Mouse (Mus musculus): ENCODE measurements around the gene Nrap. TPM values are rescaled to one million over a fixed set of nuclear protein-coding genes. Genes with fewer than 3 reads are reported as not detected.
"Not testable (repeated sequence)": the region's sequence is repeated elsewhere in the genome, so short reads cannot be mapped to it uniquely, and the experiment has no call there.

Gene Nrap
- polyA plus RNA-seq, 1 experiment from 2014 or later, result 0.16 TPM

GRCm38 (mm10) chr19:56419452-56419851 lies 29.6 kb upstream of the Nrap start:
- no peak for TF ChIP-seq CTCF (IDR thresholded peaks at IDR 0.05; ENCODE audit: low read depth)
- TF ChIP-seq EP300 (IDR thresholded peaks at IDR 0.05; ENCODE audit: low read depth), result no peak
- WGBS (ENCODE audit: insufficient replicate concordance), result 82% methylated on average over 9 of the region's 9 CpGs
- no peak overlapping the region for H3K27ac ChIP-seq (ENCODE audit: low read depth)
- DNase-seq, result no peak
- no peak overlapping the region for H3K9ac ChIP-seq (replicated peaks)
- no peaks in the 10 kb centered on the region for H3K27me3 ChIP-seq (ENCODE audit: insufficient read depth, low read length)
- peaks cover 2% of the 10 kb centered on the region; the same call in 1 of the 2 replicates for H3K36me3 ChIP-seq (replicated peaks; ENCODE audit: insufficient read depth, low read length)
- no peaks in the 10 kb centered on the region for H3K4me1 ChIP-seq (ENCODE audit: insufficient read depth)
- no peak overlapping the region for H3K4me3 ChIP-seq (ENCODE audit: low read depth, low read length)
- H3K9me3 ChIP-seq (ENCODE audit: low read length), result no peaks in the 10 kb centered on the region
- no peak overlapping the region for H3K4me2 ChIP-seq (ENCODE audit: low read depth, low read length)
- ATAC-seq, result no peak

- Histone ChIP-seq H3K27ac (ENCODE audit: low read depth) (no peak overlapping the region), H3K4me1 (ENCODE audit: insufficient read depth) (no peaks in the 10 kb centered on the region), H3K27me3 (ENCODE audit: insufficient read depth, low read length) (no peaks in the 10 kb centered on the region), H3K4me2 (ENCODE audit: low read depth, low read length) (no peak overlapping the region), H3K9me3 (ENCODE audit: low read length) (no peaks in the 10 kb centered on the region), H3K9ac (replicated peaks) (no peak overlapping the region), H3K36me3 (replicated peaks; ENCODE audit: insufficient read depth, low read length) (no peaks in the 10 kb centered on the region; the same call in 1 of the 2 replicates), H3K4me3 (ENCODE audit: low read depth, low read length) (no peak overlapping the region)
- ATAC-seq (no peak), DNase-seq (no peak)
- WGBS (ENCODE audit: insufficient replicate concordance), result 61% methylated on average over 4 of the region's 4 CpGs
- TF ChIP-seq EP300 (IDR thresholded peaks at IDR 0.05; ENCODE audit: low read depth) (no peak), CTCF (IDR thresholded peaks at IDR 0.05; ENCODE audit: low read depth) (no peak)
These were observed 28.6 kb upstream of the Nrap start for GRCm38 (mm10) chr19:56418404-56418803.

DNA sequence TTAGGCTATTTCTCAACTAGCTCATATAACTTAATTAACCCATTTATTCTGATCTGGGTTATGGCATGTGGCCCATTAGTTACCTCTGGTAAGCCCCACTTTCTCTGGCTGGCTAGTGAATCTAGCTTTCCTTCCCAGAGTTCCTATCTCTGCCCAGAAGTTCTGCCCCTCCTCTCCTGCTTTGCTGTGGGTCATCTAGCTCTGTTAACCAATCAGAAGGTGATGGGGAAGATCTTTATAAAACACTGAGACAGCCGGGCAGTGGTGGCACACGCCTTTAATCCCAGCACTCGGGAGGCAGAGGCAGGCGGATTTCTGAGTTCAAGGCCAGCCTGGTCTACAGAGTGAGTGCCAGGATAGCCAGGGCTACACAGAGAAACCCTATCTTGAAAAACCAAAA lies 20.0 kb upstream of the Nrap start:
- not testable (repeated sequence) for H3K9ac ChIP-seq (replicated peaks); ATAC-seq; H3K27me3 ChIP-seq (ENCODE audit: insufficient read depth, low read length); H3K4me3 ChIP-seq (ENCODE audit: low read depth, low read length); DNase-seq; H3K9me3 ChIP-seq (ENCODE audit: low read length); H3K4me1 ChIP-seq (ENCODE audit: insufficient read depth); H3K4me2 ChIP-seq (ENCODE audit: low read depth, low read length); H3K27ac ChIP-seq (ENCODE audit: low read depth)
- WGBS (ENCODE audit: insufficient replicate concordance), result 98% methylated on average over 4 of the region's 4 CpGs
- H3K36me3 ChIP-seq (replicated peaks; ENCODE audit: insufficient read depth, low read length), result peaks cover 14% of the 10 kb centered on the region

- Histone ChIP-seq H3K9ac (replicated peaks) (no peak overlapping the region), H3K27ac (ENCODE audit: low read depth) (no peak overlapping the region), H3K4me3 (ENCODE audit: low read depth, low read length) (no peak overlapping the region), H3K27me3 (ENCODE audit: insufficient read depth, low read length) (no peaks in the 10 kb centered on the region), H3K36me3 (replicated peaks; ENCODE audit: insufficient read depth, low read length) (peaks cover 23% of the 10 kb centered on the region), H3K9me3 (ENCODE audit: low read length) (no peaks in the 10 kb centered on the region), H3K4me2 (ENCODE audit: low read depth, low read length) (no peak overlapping the region), H3K4me1 (ENCODE audit: insufficient read depth) (no peaks in the 10 kb centered on the region)
- no peak for TF ChIP-seq EP300 (IDR thresholded peaks at IDR 0.05; ENCODE audit: low read depth)
- TF ChIP-seq CTCF (IDR thresholded peaks at IDR 0.05; ENCODE audit: low read depth), result no peak
- WGBS (ENCODE audit: insufficient replicate concordance), result 90% methylated on average over 7 of the region's 7 CpGs
- no peak for DNase-seq
- ATAC-seq, result no peak
These were observed 16.7 kb upstream of the Nrap start for GRCm38 (mm10) chr19:56406581-56406980.

GRCm38 (mm10) chr19:56405824-56406223 lies 16.0 kb upstream of the Nrap start:
- Histone ChIP-seq H3K27me3 (ENCODE audit: insufficient read depth, low read length) (no peaks in the 10 kb centered on the region), H3K9ac (replicated peaks) (no peak overlapping the region), H3K36me3 (replicated peaks; ENCODE audit: insufficient read depth, low read length) (peaks cover 23% of the 10 kb centered on the region), H3K27ac (ENCODE audit: low read depth) (no peak overlapping the region), H3K4me2 (ENCODE audit: low read depth, low read length) (no peak overlapping the region), H3K4me1 (ENCODE audit: insufficient read depth) (no peaks in the 10 kb centered on the region), H3K4me3 (ENCODE audit: low read depth, low read length) (no peak overlapping the region), H3K9me3 (ENCODE audit: low read length) (no peaks in the 10 kb centered on the region)
- no peak for ATAC-seq
- WGBS (ENCODE audit: insufficient replicate concordance), result 94% methylated on average over 4 of the region's 4 CpGs
- no peak for TF ChIP-seq CTCF (IDR thresholded peaks at IDR 0.05; ENCODE audit: low read depth)
- TF ChIP-seq EP300 (IDR thresholded peaks at IDR 0.05; ENCODE audit: low read depth), result no peak
- no peak for DNase-seq

- DNase-seq, result no peak
These were observed 12.0 kb upstream of the Nrap start for GRCm38 (mm10) chr19:56401864-56402263.

DNA sequence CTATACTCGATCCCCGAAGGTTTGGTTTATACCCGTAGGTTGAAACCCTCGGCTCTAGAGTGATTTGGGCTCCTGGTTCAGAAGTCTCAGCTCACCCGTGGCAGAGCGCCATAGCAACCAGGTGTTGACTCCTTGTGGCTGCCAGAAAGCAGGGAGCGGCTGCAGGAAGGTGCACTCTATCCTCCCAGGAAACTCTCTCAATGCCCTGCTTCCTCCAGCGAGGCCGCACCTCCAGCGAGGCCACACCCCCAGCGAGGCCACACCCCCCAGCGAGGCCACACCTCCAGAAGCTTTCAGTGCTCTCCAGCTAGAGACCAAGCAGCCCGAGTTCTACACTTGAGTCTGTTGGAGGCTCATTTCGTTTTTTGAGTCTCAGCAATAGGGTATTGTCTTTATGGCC lies 10.4 kb upstream of the Nrap start:
- WGBS (ENCODE audit: insufficient replicate concordance), result 37% methylated on average over 14 of the region's 14 CpGs
- ATAC-seq (peak; percentile 57), DNase-seq (peak; percentile 92)
- no peaks in the 10 kb centered on the region for H3K9me3 ChIP-seq (ENCODE audit: low read length)
- no peak overlapping the region for H3K9ac ChIP-seq (replicated peaks)
- H3K4me3 ChIP-seq (ENCODE audit: low read depth, low read length), result no peak overlapping the region
- H3K36me3 ChIP-seq (replicated peaks; ENCODE audit: insufficient read depth, low read length), result peaks cover 12% of the 10 kb centered on the region
- peak overlapping the region; percentile 24; the same call in 1 of the 2 replicates for H3K4me2 ChIP-seq (ENCODE audit: low read depth, low read length)
- H3K4me1 ChIP-seq (ENCODE audit: insufficient read depth), result peaks cover 30% of the 10 kb centered on the region
- H3K27me3 ChIP-seq (ENCODE audit: insufficient read depth, low read length), result no peaks in the 10 kb centered on the region
- H3K27ac ChIP-seq (ENCODE audit: low read depth), result no peak overlapping the region
- TF ChIP-seq EP300 (IDR thresholded peaks at IDR 0.05; ENCODE audit: low read depth), result no peak
- no peak for TF ChIP-seq CTCF (IDR thresholded peaks at IDR 0.05; ENCODE audit: low read depth)

More at GRCm38 (mm10) chr19:56401864-56402263, 12.0 kb upstream of the Nrap start:
- Histone ChIP-seq H3K9ac (replicated peaks) (no peak overlapping the region), H3K27me3 (ENCODE audit: insufficient read depth, low read length) (no peaks in the 10 kb centered on the region), H3K4me3 (ENCODE audit: low read depth, low read length) (no peak overlapping the region), H3K4me1 (ENCODE audit: insufficient read depth) (peaks cover 14% of the 10 kb centered on the region), H3K4me2 (ENCODE audit: low read depth, low read length) (no peak overlapping the region), H3K27ac (ENCODE audit: low read depth) (no peak overlapping the region), H3K9me3 (ENCODE audit: low read length) (no peaks in the 10 kb centered on the region), H3K36me3 (replicated peaks; ENCODE audit: insufficient read depth, low read length) (peaks cover 19% of the 10 kb centered on the region)
- TF ChIP-seq EP300 (IDR thresholded peaks at IDR 0.05; ENCODE audit: low read depth), result no peak
- TF ChIP-seq CTCF (IDR thresholded peaks at IDR 0.05; ENCODE audit: low read depth), result no peak
- WGBS (ENCODE audit: insufficient replicate concordance), result 86% methylated on average over 6 of the region's 6 CpGs
- ATAC-seq, result no peak
